Mouse (Mus musculus) mesoderm, embryonic 11.5 days (tissue): Measurements from ENCODE around the gene B3galt4.
"Not testable (repeated sequence)": the region's sequence is repeated elsewhere in the genome, so short reads cannot be mapped to it uniquely, and the experiment has no call there.

Experiments used
- DNase-seq: peaks from one replicate; pipeline ENCODE4 v3.0.0-alpha.2; 2012; ENCODE audit warnings: low read depth, low spot score

The B3galt4 gene

GRCm38 (mm10) chr17:33968489-33968888, 17.2 kb upstream of the B3galt4 start:
- peak; percentile 76 for DNase-seq

GRCm38 (mm10) chr17:33965846-33966550, 14.7 kb upstream of the B3galt4 start:
- no peak for DNase-seq

- DNase-seq = no peak
Measured at GRCm38 (mm10) chr17:33965082-33965845, 14.0 kb upstream of the B3galt4 start.

GRCm38 (mm10) chr17:33962876-33963275, 11.6 kb upstream of the B3galt4 start:
- no peak for DNase-seq

- DNase-seq = no peak
Measured at GRCm38 (mm10) chr17:33959948-33960347, 8.7 kb upstream of the B3galt4 start.

DNA sequence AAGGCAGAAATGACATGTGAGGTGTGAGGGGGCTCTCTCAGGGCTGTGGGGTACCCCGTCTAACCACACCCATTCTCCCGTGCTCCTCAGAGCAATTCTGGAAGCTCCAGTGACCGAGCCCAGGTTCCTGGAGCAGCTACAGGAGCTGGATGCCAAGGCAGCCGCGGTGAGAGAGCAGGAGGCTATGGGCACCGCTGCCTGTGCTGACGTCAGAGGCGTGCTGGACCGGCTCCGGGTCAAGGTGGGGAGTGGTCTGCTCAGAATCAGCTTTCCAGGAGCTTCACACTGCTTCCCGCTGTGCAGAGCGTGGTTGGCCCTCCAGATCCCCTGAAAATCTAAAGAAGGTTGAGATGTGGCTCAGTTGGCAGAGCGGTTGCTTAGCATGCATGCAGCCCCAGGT, 7.8 kb upstream of the B3galt4 start:
- DNase-seq = no peak

DNA sequence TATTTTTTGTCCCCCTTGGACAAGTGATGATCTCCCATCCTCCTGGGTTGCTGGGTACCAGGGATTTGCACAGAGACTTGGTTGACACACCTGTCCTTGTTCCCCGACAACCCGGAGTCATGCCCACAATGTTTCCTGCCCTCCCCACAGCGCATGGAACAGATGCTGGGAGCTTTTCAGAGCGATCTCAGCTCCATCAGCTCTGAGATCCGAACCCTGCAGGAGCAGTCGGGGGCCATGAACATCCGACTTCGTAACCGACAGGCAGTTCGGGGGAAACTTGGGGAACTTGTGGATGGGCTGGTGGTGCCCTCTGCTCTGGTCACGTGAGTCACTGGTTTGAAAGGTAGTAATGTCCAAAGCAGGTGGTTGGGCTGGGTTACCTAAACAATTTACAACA, 7.2 kb upstream of the B3galt4 start:
- DNase-seq = no peak

GRCm38 (mm10) chr17:33957493-33957892, 6.2 kb upstream of the B3galt4 start:
- DNase-seq = no peak

DNA sequence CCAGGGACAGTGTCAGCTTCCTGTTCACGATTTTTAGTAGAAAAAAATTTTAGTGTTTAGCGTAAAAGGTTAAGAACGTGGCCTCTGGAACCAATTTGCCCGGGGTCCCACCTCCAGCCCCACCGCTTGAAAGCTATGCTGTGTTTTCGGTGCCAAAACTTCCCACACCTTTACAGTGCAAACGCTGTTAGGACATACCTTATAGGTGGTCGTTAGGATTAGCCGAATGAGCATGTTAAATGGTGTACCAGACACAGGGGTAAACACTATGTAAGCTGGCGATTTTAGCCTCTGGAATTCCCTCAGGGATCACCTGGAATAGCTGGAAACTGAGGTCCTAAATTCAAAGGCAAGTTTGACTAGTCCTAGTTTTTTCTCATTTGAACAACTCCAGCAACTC, 5.0 kb upstream of the B3galt4 start:
- no peak for DNase-seq

- DNase-seq = peak; percentile 98
Measured at GRCm38 (mm10) chr17:33955555-33956214, 4.4 kb upstream of the B3galt4 start, which contains the start of the genes Vps52 and Rps18. Gene Vps52 (plus strand): TSS chr17:33955812. Gene Rps18 (minus strand): TSS chr17:33956001.

DNA sequence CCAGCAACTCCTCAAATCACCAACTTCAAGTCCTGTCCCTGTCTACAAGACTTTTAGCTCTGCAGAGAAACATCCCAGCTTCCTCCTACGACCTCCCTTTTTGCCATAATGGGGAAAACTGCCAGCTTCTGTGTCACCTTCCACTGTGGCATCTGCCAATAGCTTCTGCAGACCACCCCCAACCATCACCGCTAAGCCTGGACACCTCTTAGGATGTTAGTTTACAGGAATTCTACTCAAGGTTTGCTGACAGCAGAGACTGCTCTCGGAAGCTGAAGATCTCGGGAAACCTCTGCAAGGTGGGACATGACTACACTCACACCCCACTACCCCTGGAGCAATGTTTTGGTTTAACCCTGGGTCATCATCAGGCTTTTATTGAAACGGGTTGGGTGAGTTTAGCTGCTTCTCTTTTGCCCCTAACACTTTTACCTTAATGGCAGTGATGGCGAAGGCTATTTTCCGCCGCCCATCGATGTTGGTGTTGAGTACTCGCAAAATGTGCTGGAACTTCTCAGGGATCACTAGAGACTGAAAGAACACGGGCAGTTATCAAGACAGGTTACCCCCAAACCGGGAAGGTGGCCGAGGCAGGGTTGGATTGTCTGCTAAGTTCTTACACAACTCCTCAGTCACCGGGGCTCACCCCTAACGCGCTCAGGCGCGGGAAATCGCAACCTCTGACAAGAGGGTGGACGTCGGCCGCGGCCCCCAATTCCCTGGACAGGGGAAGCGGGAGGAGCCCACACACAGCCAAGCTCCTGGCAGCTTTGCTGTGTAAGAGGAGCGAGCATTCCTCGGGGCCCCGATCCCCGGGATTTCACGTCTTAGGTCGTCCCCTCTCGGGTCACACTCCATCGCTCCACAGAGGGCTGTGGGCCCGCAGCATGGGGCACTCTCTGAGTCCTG, 3.6 kb upstream of the B3galt4 start:
- no peak for DNase-seq

GRCm38 (mm10) chr17:33953961-33954565, 2.8 kb upstream of the B3galt4 start:
- DNase-seq = no peak

DNA sequence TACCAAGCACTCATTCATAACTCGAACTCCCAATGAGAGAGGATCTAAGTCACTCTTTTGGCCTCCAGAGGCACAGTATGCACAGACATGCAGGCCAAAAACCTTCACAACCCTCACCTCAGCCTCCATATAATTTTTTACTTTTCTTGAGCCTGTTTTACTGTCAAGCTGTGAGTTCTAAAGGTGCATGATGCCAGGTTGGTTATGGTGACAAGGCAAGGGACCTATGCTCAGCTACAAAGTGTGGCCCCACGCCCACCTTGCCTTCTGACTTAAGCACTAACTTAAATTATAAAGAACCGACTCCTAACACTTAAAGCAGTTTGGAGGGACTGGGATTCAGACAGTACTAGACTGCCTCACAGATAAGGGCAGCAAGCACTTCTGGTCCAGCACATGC, 2.0 kb upstream of the B3galt4 start:
- DNase-seq = no peak

DNA sequence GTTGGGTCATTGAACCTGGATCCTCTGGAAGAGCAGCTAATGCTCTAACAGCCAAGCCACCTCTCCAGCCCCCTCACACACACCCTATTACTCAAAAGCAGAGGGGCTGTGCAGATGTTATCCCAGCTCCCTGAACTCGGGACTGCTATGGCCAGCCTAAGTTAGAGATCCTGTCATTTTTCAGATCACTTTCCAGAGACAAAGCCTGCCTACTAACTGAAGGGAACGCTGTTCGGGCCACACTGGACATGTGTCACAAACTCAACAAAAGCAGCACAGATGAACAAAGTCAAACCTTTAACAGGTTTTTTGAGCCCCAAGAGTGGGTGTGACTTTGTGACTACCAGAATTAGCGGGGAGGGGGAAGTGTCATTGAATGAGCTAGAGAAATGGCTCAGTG, 1.6 kb upstream of the B3galt4 start:
- DNase-seq = no peak

GRCm38 (mm10) chr17:33952015-33952414, 727 bp upstream of the B3galt4 start:
- not testable (repeated sequence) for DNase-seq

DNA sequence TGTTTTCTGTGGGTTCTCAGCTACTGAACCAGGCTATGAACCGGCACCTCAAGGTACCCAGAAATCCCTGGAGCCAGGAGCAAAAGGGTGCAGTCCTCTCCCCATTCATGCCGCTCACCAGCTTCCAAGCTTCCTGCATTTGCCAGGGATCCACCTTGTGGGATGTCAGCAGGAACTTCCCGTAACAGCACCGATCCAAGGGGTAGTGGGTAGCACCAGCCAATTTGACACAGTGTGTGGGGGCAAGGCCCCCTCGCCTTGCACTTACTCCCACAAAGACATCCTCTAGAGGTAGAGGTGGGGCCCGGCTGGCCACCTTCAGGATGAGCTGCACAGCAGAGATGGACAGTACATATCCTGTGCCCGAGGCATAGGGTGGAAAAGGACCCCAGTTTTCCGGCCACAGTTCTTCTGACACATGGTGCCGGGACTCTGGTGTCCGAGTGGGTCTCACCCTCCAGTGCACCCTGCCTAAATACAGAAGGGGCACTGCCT, 1.1 kb downstream of the B3galt4 start:
- DNase-seq = no peak

- DNase-seq = no peak
Measured at GRCm38 (mm10) chr17:33948905-33949537, 2.3 kb downstream of the B3galt4 start.

DNA sequence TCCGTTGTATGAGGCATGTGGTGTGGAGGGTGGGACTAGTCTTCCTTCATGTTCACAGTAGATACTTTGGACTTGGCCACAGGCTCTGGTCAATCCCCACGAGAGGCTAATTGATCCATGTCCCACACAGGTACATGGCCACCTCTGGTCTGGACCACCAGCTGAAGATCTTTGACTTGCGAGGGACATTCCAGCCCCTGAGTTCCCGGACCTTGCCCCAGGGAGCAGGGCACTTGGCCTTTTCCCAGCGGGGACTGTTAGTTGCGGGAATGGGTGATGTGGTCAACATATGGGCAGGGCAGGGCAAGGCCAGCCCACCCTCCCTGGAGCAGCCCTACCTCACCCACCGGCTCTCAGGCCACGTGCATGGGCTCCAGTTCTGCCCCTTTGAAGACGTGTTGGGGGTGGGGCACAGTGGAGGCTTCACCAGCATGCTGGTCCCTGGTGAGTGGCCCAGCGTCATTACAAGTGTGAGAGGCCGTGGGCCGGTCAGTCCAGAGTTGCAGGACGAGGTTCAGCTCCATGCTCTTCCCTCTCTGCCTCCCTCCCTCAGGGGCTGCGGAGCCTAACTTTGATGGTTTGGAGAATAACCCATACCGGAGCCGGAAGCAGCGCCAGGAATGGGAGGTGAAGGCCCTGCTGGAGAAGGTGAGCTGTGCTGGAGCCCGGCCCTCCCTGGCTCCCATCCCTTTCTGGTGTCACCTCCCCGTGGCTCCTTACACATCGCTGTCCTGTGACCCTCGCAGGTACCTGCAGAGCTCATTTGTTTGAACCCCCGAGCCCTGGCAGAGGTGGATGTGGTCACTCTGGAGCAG, 3.0 kb downstream of the B3galt4 start:
- DNase-seq = no peak

- no peak for DNase-seq
Measured at GRCm38 (mm10) chr17:33947430-33948089, 3.7 kb downstream of the B3galt4 start.
